Mouse (Mus musculus) neural tube, embryonic 15.5 days (tissue): ENCODE data around the gene Frs2. TPM values are rescaled to one million over a fixed set of nuclear protein-coding genes. Genes with fewer than 3 reads are reported as not detected.

Experiments
- ATAC-seq: fragments of 200-750 bp; cut with Nextera tagmentation; 2 replicates; pipeline ENCODE4 v1.8.0; 2017; ENCODE audit warnings: mild to moderate bottlenecking, moderate TSS enrichment, moderate library complexity; ENCODE audit not compliant: low FRiP score
- H3K27ac ChIP-seq: fragments of 300-500 bp; sonication (generic); replicated peaks from 2 replicates; pipeline ENCODE4 v1.5.1; 2015; ENCODE audit warnings: mild to moderate bottlenecking, inconsistent platforms
- H3K27me3 ChIP-seq: fragments of 300-500 bp; sonication (generic); replicated peaks from 2 replicates; pipeline ENCODE4 v1.6.1; 2015; ENCODE audit warnings: inconsistent platforms
- H3K36me3 ChIP-seq: fragments of 300-500 bp; sonication (generic); 2 replicates; pipeline ENCODE4 v1.6.1; 2015; ENCODE audit warnings: inconsistent platforms
- H3K4me1 ChIP-seq: fragments of 300-500 bp; sonication (generic); 2 replicates; pipeline ENCODE4 v1.6.1; 2015; ENCODE audit warnings: inconsistent platforms
- H3K4me2 ChIP-seq: fragments of 300-500 bp; sonication (generic); 2 replicates; pipeline ENCODE4 v1.6.1; 2015; ENCODE audit warnings: inconsistent platforms, mild to moderate bottlenecking, moderate library complexity
- H3K4me3 ChIP-seq: fragments of 300-500 bp; sonication (generic); replicated peaks from 2 replicates; pipeline ENCODE4 v1.5.1; 2015; ENCODE audit warnings: mild to moderate bottlenecking, inconsistent platforms
- H3K9ac ChIP-seq: fragments of 300-500 bp; sonication (generic); replicated peaks from 2 replicates; pipeline ENCODE4 v1.6.1; 2015; ENCODE audit warnings: mild to moderate bottlenecking, inconsistent platforms
- H3K9me3 ChIP-seq: fragments of 300-500 bp; sonication (generic); replicated peaks from 2 replicates; pipeline ENCODE4 v1.6.1; 2016; ENCODE audit warnings: inconsistent platforms
- WGBS: fragments of 180-500 bp; shearing (Covaris S2); methylation state at CpG from one replicate; pipeline ENCODE4 v1.1.7; 2015; ENCODE audit warnings: mixed read lengths; 5-methylcytosine and 5-hydroxymethylcytosine counted together
- polyA plus RNA-seq: library from polyadenylated mRNA; unstranded; fragments of >200 nt; fragmentation: Nextera tagmentation; extraction: Ambion mirVana; gene quantifications from 2 replicates; pipeline ENCODE4 v1.2.1, GENCODE M21; 2015

The Frs2 gene
- polyA plus RNA-seq = 19.7 and 21.4 TPM in 2 replicates

GRCm38 (mm10) chr10:117148361-117149003 is at the start of gene Frs2:
Frs2 (minus strand) TSS chr10:117148534.
- Histone ChIP-seq H3K27me3 (no peaks in the 10 kb centered on the region), H3K4me2 (peak within 1 kb of the TSS; percentile 78), H3K36me3 (no peaks in the 10 kb centered on the region), H3K4me1 (peaks cover 53% of the 10 kb centered on the region), H3K27ac (peak within 1 kb of the TSS; percentile 89), H3K4me3 (peak within 1 kb of the TSS; percentile 99), H3K9me3 (no peaks in the 10 kb centered on the region), H3K9ac (peak within 1 kb of the TSS; percentile 89)
- WGBS = under 1% methylated on average over 54 of the region's 57 CpGs
- peak; percentile 97 for ATAC-seq

DNA sequence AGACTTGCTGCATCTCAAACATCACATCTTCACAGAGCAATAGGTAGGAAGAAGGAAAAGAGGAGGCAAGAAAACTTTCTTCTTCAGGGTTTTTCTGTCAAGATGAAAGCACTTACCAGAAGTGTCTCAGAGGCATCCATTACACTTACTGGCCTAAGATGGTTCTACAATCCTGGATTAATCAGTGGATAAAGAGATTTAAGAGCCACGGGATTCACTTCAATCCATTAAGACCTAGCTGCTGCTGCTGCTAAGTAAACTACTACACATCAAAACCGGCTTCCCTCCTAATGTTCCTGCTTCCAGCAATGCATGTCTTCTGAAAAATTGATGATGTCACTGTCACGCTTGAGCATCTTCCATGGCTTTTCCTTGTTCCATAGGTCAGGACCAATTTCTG is 48.4 kb upstream of the Frs2 start:
- Histone ChIP-seq H3K9me3 (no peaks in the 10 kb centered on the region), H3K36me3 (no peaks in the 10 kb centered on the region), H3K9ac (no peak overlapping the region), H3K4me1 (no peaks in the 10 kb centered on the region), H3K4me3 (no peak overlapping the region), H3K27ac (no peak overlapping the region), H3K4me2 (no peak overlapping the region), H3K27me3 (no peaks in the 10 kb centered on the region)
- ATAC-seq = no peak
- 82% methylated on average over 3 of the region's 3 CpGs for WGBS

GRCm38 (mm10) chr10:117195748-117196147 is 47.4 kb upstream of the Frs2 start:
- H3K9ac ChIP-seq = no peak overlapping the region
- no peak overlapping the region for H3K4me3 ChIP-seq
- ATAC-seq = no peak
- H3K9me3 ChIP-seq = no peaks in the 10 kb centered on the region
- H3K4me2 ChIP-seq = no peak overlapping the region
- no peak overlapping the region for H3K27ac ChIP-seq
- no peaks in the 10 kb centered on the region for H3K4me1 ChIP-seq
- H3K27me3 ChIP-seq = no peaks in the 10 kb centered on the region
- H3K36me3 ChIP-seq = no peaks in the 10 kb centered on the region
- 96% methylated on average over 4 of the region's 4 CpGs for WGBS

GRCm38 (mm10) chr10:117195005-117195404 is 46.7 kb upstream of the Frs2 start:
- no peaks in the 10 kb centered on the region for H3K36me3 ChIP-seq
- ATAC-seq = no peak
- H3K9ac ChIP-seq = no peak overlapping the region
- H3K9me3 ChIP-seq = no peaks in the 10 kb centered on the region
- no peaks in the 10 kb centered on the region for H3K4me1 ChIP-seq
- H3K4me2 ChIP-seq = no peak overlapping the region
- H3K27ac ChIP-seq = no peak overlapping the region
- WGBS = 95% methylated on average over 12 of the region's 12 CpGs
- H3K27me3 ChIP-seq = no peaks in the 10 kb centered on the region
- no peak overlapping the region for H3K4me3 ChIP-seq

- Histone ChIP-seq H3K36me3 (no peaks in the 10 kb centered on the region), H3K9ac (no peak overlapping the region), H3K4me2 (no peak overlapping the region), H3K27me3 (no peaks in the 10 kb centered on the region), H3K9me3 (no peaks in the 10 kb centered on the region), H3K4me3 (no peak overlapping the region), H3K4me1 (no peaks in the 10 kb centered on the region), H3K27ac (no peak overlapping the region)
- ATAC-seq = no peak
- 76% methylated on average over 5 of the region's 5 CpGs for WGBS
These were observed 45.0 kb upstream of the Frs2 start for GRCm38 (mm10) chr10:117193364-117193763.

DNA sequence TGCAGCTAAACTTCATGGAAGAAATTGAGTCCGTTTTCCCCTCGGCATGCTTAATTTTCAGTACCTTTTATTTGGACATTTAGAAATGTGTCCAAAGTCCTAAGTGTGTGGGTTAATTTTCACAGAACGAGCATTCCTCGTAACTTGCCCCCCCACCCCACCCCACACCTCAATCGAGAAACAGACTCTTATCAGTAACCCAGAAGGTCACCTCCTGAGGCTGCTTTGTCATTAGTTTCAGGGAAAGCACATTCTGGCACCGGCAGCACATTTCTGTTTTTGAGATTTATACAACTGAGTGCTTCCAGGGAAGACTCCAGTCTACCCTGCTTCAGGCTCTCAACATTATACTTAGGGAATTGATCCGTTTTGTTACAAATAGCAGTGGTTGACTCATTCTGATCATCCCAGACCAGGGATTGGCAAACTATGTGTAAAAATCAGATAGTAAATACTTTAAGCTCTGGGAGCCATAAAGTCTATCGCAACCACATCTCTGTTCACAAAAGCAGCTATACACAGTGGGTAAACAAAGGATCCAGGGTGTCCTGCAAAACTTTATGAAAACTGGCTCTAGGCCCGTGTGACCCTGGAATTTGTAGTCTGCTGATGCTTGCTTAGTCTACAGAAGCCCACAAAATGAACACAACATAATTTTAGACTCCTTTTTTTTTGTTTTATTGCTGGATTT is 37.2 kb upstream of the Frs2 start:
- Histone ChIP-seq H3K9ac (no peak overlapping the region), H3K4me1 (no peaks in the 10 kb centered on the region), H3K9me3 (no peaks in the 10 kb centered on the region), H3K4me3 (no peak overlapping the region), H3K27ac (no peak overlapping the region), H3K27me3 (no peaks in the 10 kb centered on the region), H3K36me3 (no peaks in the 10 kb centered on the region), H3K4me2 (no peak overlapping the region)
- ATAC-seq = no peak
- 71% methylated on average over 9 of the region's 9 CpGs for WGBS

- Histone ChIP-seq H3K4me1 (no peaks in the 10 kb centered on the region), H3K27me3 (no peaks in the 10 kb centered on the region), H3K27ac (no peak overlapping the region), H3K4me3 (no peak overlapping the region), H3K4me2 (no peak overlapping the region), H3K9ac (no peak overlapping the region), H3K9me3 (no peaks in the 10 kb centered on the region), H3K36me3 (no peaks in the 10 kb centered on the region)
- no peak for ATAC-seq
- 59% methylated on average over 3 of the region's 3 CpGs for WGBS
These were observed 32.8 kb upstream of the Frs2 start for GRCm38 (mm10) chr10:117181098-117181497.

DNA sequence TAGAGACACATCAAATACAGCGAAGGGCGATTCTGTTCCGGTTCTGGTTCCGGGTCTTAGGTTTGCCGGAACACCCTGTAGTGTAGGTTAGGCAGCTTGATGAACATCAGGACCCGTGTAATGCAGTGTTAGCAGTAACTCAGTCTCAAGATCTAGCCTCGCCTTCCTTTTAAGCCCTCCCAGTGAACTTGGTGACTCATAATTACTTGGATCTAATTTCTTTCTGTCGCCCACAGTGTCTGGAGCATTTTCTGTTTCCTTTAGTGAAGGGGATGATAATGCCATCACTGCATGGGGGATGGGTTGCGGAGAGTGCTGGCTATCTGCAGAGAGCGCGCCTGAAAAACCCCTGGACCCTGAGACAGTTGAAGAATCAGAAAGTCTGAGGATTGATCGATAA is 26.3 kb upstream of the Frs2 start:
- Histone ChIP-seq H3K4me1 (no peaks in the 10 kb centered on the region), H3K4me3 (no peak overlapping the region), H3K27me3 (no peaks in the 10 kb centered on the region), H3K4me2 (no peak overlapping the region), H3K9me3 (no peaks in the 10 kb centered on the region), H3K27ac (no peak overlapping the region), H3K9ac (no peak overlapping the region), H3K36me3 (no peaks in the 10 kb centered on the region)
- ATAC-seq = no peak
- 76% methylated on average over 12 of the region's 12 CpGs for whole genome bisulfite sequencing

DNA sequence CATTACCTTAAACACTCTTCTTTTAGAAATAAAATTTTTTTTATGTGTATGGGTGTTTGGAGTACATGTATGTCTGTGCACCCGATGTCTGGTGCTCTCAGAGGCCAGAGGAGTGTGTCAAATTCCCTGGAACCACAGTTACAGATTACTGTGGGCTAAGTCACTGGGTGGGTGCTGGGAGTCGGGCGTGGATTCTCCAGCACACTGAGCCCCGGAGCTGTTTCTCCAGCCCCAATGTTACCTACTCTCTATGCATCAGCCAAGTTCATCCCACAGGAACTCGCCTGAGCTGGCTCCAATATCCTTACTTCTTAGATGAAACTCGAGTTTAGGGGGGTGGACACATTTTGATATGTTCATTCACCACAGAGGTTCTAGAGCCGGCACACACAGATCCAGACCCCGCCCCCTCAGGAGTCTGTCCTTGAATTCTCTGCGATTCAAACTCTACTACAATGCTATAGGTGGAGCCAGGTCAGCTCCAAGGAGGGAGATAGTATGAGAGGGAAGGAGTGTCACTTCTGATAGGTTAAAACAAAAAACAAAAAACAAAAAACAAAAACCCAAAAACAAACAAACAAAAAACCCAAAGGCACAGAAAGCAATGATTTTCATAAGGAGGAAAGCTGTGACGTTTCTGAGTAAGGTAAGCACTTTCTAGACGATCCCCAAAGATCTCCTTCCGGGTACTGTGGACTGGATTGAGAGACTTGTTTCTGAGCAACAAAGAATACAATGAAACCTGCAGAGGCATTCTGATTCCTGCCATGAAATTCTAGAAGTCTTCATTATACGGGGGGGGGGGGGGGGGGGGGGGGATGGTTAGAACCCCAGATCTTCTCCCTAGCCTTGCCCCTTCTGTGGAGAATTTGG is 25.5 kb upstream of the Frs2 start:
- H3K36me3 ChIP-seq = no peaks in the 10 kb centered on the region
- 51% methylated on average over 13 of the region's 13 CpGs for WGBS
- no peak overlapping the region for H3K27ac ChIP-seq
- no peak for ATAC-seq
- no peak overlapping the region for H3K9ac ChIP-seq
- no peaks in the 10 kb centered on the region for H3K4me1 ChIP-seq
- H3K4me2 ChIP-seq = 0 out of 2 replicates have a peak overlapping the region, but pooled peaks have one; percentile 6
- no peak overlapping the region for H3K4me3 ChIP-seq
- no peaks in the 10 kb centered on the region for H3K27me3 ChIP-seq
- H3K9me3 ChIP-seq = no peaks in the 10 kb centered on the region

GRCm38 (mm10) chr10:117173111-117173510 is 24.8 kb upstream of the Frs2 start:
- no peak overlapping the region for H3K27ac ChIP-seq
- ATAC-seq = no peak
- WGBS = 93% methylated on average over 1 of the region's 1 CpGs
- no peaks in the 10 kb centered on the region for H3K9me3 ChIP-seq
- no peaks in the 10 kb centered on the region for H3K36me3 ChIP-seq
- no peak overlapping the region for H3K4me3 ChIP-seq
- no peak overlapping the region for H3K9ac ChIP-seq
- H3K27me3 ChIP-seq = no peaks in the 10 kb centered on the region
- no peaks in the 10 kb centered on the region for H3K4me1 ChIP-seq
- H3K4me2 ChIP-seq = no peak overlapping the region

DNA sequence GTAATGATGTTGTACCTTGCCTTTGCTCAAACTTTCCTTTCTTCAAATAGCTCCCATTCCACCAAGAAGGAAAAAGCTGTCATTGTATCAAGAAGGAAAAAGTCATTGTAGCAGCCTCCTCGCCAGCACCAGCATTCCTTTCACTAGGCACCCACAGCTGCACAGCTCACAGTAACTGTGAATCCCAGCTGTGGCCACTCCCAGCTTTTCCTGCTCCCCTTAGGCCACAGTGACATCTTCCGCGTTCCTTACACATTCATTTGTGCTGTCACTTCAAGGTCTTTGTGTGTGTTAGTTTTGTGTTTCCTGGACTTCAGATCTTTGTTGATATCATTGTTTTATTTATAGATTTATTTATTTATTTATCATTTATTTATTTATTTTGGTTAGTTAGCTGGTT is 23.7 kb upstream of the Frs2 start:
- no peaks in the 10 kb centered on the region for H3K9me3 ChIP-seq
- no peak overlapping the region for H3K4me3 ChIP-seq
- H3K36me3 ChIP-seq = no peaks in the 10 kb centered on the region
- no peak overlapping the region for H3K4me2 ChIP-seq
- no peaks in the 10 kb centered on the region for H3K27me3 ChIP-seq
- H3K27ac ChIP-seq = no peak overlapping the region
- 61% methylated on average over 3 of the region's 3 CpGs for WGBS
- no peak for ATAC-seq
- no peak overlapping the region for H3K9ac ChIP-seq
- H3K4me1 ChIP-seq = no peaks in the 10 kb centered on the region
